Mouse (Mus musculus) bone marrow macrophage, adult 2 months (primary cell): ENCODE data around the gene Htr1f.

ENCODE experiments used
- CTCF ChIP-seq: IDR thresholded peaks from 2 replicates; pipeline ENCODE4 v1.5.1; 2012; ENCODE audit warnings: low read depth, mild to moderate bottlenecking, low read length, moderate library complexity
- POLR2A ChIP-seq: IDR thresholded peaks from 2 replicates; pipeline ENCODE4 v1.6.1; 2012; ENCODE audit warnings: mild to moderate bottlenecking, low read depth, low read length, borderline replicate concordance

DNA sequence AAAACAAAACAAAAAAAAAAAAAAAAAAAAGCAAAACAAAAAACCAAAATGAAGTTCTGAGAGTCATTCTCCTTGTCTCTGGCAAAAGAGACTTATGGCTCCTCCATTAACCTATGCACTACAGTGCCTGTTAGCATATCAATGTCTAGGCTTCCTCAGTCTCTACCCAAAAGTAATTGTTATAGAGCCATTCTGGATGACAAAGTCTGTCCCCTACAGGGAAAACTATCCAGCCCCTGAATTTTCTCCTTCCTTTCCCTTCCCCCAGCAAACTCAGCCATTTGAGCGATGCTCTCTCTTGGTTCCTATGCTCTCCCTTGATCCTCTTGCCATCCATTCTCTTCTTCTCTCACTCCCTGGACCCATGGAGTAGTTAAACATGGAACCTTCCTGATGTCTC is 229.8 kb downstream of the Htr1f start:
- TF ChIP-seq CTCF (no peak), POLR2A (no peak)
